ENCODE assay signal across 12 mouse cellular contexts in the genomic region with DNA sequence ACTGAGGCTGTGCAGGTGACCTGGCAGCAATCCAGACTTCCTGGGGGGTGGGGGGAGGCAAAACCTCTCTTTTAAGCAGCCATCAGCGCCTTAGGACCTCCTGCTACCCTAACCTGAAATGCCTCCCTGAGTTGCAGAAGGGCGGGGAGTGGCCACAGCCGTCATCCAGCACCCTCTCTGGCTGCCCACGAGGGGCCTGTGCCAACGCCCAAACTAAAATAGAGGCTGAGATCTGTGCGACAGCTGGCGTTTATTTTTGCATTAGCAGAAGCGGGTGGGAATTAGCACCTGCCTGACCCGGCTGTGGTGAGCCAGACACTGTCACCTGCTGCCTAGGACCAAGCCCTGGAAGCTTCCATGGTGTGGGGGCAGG. TPM values are rescaled to one million over a fixed set of nuclear protein-coding genes. Genes with fewer than 3 reads are reported as not detected.
DNase-seq lines count a peak whose midpoint lies in the region; ATAC-seq and TF ChIP-seq lines count a peak whose summit lies in the region.
"Had no signal": no experiment of that assay in that cellular context is flagged by ENCODE, and none has a peak within 500 bp of the region (broad histone marks: within the 10 kb centered on the region; RNA-seq: fewer than 3 reads in every experiment).

No protein-coding gene starts in this region.

- H3K27ac ChIP-seq in heart, embryonic 16.5 days (ENCODE audit: low read length), result peak overlapping the region; percentile 15; the same call in 1 of the 2 replicates
- H3K27ac ChIP-seq: embryonic facial prominence, embryonic 12.5 days; midbrain, embryonic 12.5 days had no signal

- H3K36me3 ChIP-seq in heart, embryonic 16.5 days (ENCODE audit: control insufficient read depth, insufficient read depth), result 0 out of 2 replicates have a peak, but pooled peaks cover 5% of the 10 kb centered on the region
- no peaks in the 10 kb centered on the region for H3K36me3 ChIP-seq in myocyte (ENCODE audit: control insufficient read depth, insufficient read depth)
- H3K36me3 ChIP-seq: embryonic facial prominence, embryonic 12.5 days had no signal

- H3K9me3 ChIP-seq in heart, embryonic 16.5 days (replicated peaks; ENCODE audit: control insufficient read depth, low read length), result no peaks in the 10 kb centered on the region
- H3K9me3 ChIP-seq: embryonic facial prominence, embryonic 12.5 days; midbrain, embryonic 12.5 days had no signal

- H3K4me1 ChIP-seq in heart, embryonic 16.5 days (ENCODE audit: control insufficient read depth, insufficient read depth, low read length), result peaks cover 22% of the 10 kb centered on the region

- no peaks in the 10 kb centered on the region for H3K79me2 ChIP-seq in myocyte (ENCODE audit: control insufficient read depth, insufficient read depth)

- DNase-seq in heart, adult 11 months, result peak; percentile 97
- no peak for DNase-seq in heart, postnatal 25 days (ENCODE audit: low spot score)
- DNase-seq in MN1 (ENCODE audit: low spot score), result no peak
- no peak for DNase-seq in adrenal gland, adult 18-20 months (ENCODE audit: low spot score in 2 of 2)
- DNase-seq in natural killer cell, adult 2 months (ENCODE audit: low spot score in 2 of 2), result no peak
- DNase-seq: kidney, adult 8-10 months had no signal

- H3K4me3 ChIP-seq in heart, embryonic 16.5 days (ENCODE audit: low read length), result no peak overlapping the region
- no peak overlapping the region for H3K4me3 ChIP-seq in myocyte
- H3K4me3 ChIP-seq: embryonic facial prominence, embryonic 12.5 days; midbrain, embryonic 12.5 days had no signal

- H3K27me3 ChIP-seq in heart, embryonic 16.5 days (ENCODE audit: control insufficient read depth, insufficient read depth, low read length), result no peaks in the 10 kb centered on the region
- peaks cover 23% of the 10 kb centered on the region for H3K27me3 ChIP-seq in myocyte (ENCODE audit: control insufficient read depth, insufficient read depth, insufficient read length)
- H3K27me3 ChIP-seq: embryonic facial prominence, embryonic 12.5 days had no signal

- intact Hi-C loops in heart, postnatal 25 days (cut with DNase I), result no loop called here

- 40% methylated on average over 9 of the region's 9 CpGs for WGBS in heart, embryonic 16.5 days

- no peak for TF ChIP-seq POLR2A in myocyte (IDR thresholded peaks at IDR 0.05; ENCODE audit: insufficient read length, low read depth)

- no peak overlapping the region for H3K4me2 ChIP-seq in heart, embryonic 16.5 days (ENCODE audit: low read depth, low read length)
- peak overlapping the region; percentile 45 for H3K4me2 ChIP-seq in myocyte (ENCODE audit: low read depth)
- H3K4me2 ChIP-seq: embryonic facial prominence, embryonic 12.5 days; midbrain, embryonic 12.5 days had no signal

- H3ac ChIP-seq in myocyte (ENCODE audit: control insufficient read depth, insufficient read length), result no peak overlapping the region

- 0 out of 2 replicates have a peak, but pooled peaks have one; percentile 1 for ATAC-seq in erythroblast, adult 5-6 weeks (replicated peaks; ENCODE audit: low FRiP score, poor library complexity, severe bottlenecking)
- ATAC-seq in heart, embryonic 16.5 days (replicated peaks; ENCODE audit: extremely low read depth, insufficient read depth, low FRiP score), result peak; percentile 66

- H3K9ac ChIP-seq in heart, embryonic 16.5 days (ENCODE audit: low read length), result no peak overlapping the region
- H3K9ac ChIP-seq: embryonic facial prominence, embryonic 12.5 days; midbrain, embryonic 12.5 days had no signal

TF ChIP-seq in myocyte, 11 proteins besides CTCF, POLR2A, EP300 and RAD21:
- TF ChIP-seq E2F4 (IDR thresholded peaks at IDR 0.05; ENCODE audit: insufficient read depth) (no peak), USF1 (IDR thresholded peaks at IDR 0.05; ENCODE audit: low read depth) (no peak), MAX (IDR thresholded peaks at IDR 0.05; ENCODE audit: low read depth) (no peak), SRF (IDR thresholded peaks at IDR 0.05; ENCODE audit: control insufficient read depth, insufficient read length, low read depth) (no peak), TCF12 (IDR thresholded peaks at IDR 0.05; ENCODE audit: insufficient read depth, poor library complexity, severe bottlenecking) (peak; percentile 99), TCF3 (IDR thresholded peaks at IDR 0.05; ENCODE audit: insufficient read length, low read depth) (peak; percentile 97), REST (IDR thresholded peaks at IDR 0.05; ENCODE audit: insufficient read depth, insufficient read length) (no peak), MYOD1 (IDR thresholded peaks at IDR 0.05; ENCODE audit: control insufficient read depth in 1 of 3, insufficient read length in 2 of 3, low read depth in 2 of 3) (peak; percentile 92 to 97 (median 96)), MYOG (IDR thresholded peaks at IDR 0.05; ENCODE audit: control insufficient read depth in 1 of 3, insufficient read depth in 1 of 3, insufficient read length in 2 of 3, low read depth in 2 of 3) (peak; percentile 96 to 99 (median 97)), POLR2AphosphoS2 (IDR thresholded peaks at IDR 0.05; ENCODE audit: insufficient read length, low read depth) (peak; percentile 47), CEBPB (IDR thresholded peaks at IDR 0.05; ENCODE audit: insufficient read depth, poor library complexity, severe bottlenecking) (no peak)

RNA-seq across cellular contexts. Expression of a gene that starts 14.2 kb away (rescaled TPM):
- not detected for total RNA-seq in heart, postnatal 25 days (2021)
- not detected in 2 replicates for total RNA-seq in erythroblast, adult 5-6 weeks (2015; ENCODE audit: low replicate concordance)
- not detected in 2 replicates for total RNA-seq in erythroblast, adult 5-6 weeks (2017; ENCODE audit: low replicate concordance)
- polyA plus RNA-seq in heart, embryonic 16.5 days (2015; fragmentation: Nextera tagmentation; extraction: Ambion mirVana), result not detected in 2 replicates
- polyA plus RNA-seq in myocyte (2012; fragmentation: generic; extraction: Trizol), result 0.55 TPM
- total RNA-seq in adrenal gland, adult 18-20 months (2021), result not detected
- total RNA-seq: granulocyte monocyte progenitor cell, adult 5-6 weeks had no signal
- polyA plus RNA-seq: embryonic facial prominence, embryonic 12.5 days; midbrain, embryonic 12.5 days had no signal

RNA-seq across cellular contexts. Expression of a gene that starts 25.3 kb away (rescaled TPM):
- total RNA-seq in heart, postnatal 25 days (2021), result 10 to 100 TPM; 58.4 to 62.8 TPM
- total RNA-seq in erythroblast, adult 5-6 weeks (2015; ENCODE audit: low replicate concordance), result 17.7 and 26.8 TPM in 2 replicates
- 9.1 and 10.2 TPM in 2 replicates for total RNA-seq in erythroblast, adult 5-6 weeks (2017; ENCODE audit: low replicate concordance)
- 58.2 and 60.1 TPM in 2 replicates for polyA plus RNA-seq in heart, embryonic 16.5 days (2015; fragmentation: Nextera tagmentation; extraction: Ambion mirVana)
- 95.7 TPM for polyA plus RNA-seq in myocyte (2012; fragmentation: generic; extraction: Trizol)
- 10 to 100 TPM; 63.1 to 64.5 TPM for total RNA-seq in adrenal gland, adult 18-20 months (2021)

RNA-seq across cellular contexts. Expression of a gene that starts 25.5 kb away (rescaled TPM):
- 1 to 10 TPM; 2.9 to 3.4 TPM for total RNA-seq in heart, postnatal 25 days (2021)
- total RNA-seq in erythroblast, adult 5-6 weeks (2015; ENCODE audit: low replicate concordance), result 8.6 and 23.2 TPM in 2 replicates
- 8.6 and 15.5 TPM in 2 replicates for total RNA-seq in erythroblast, adult 5-6 weeks (2017; ENCODE audit: low replicate concordance)
- 10.0 and 10.4 TPM in 2 replicates for polyA plus RNA-seq in heart, embryonic 16.5 days (2015; fragmentation: Nextera tagmentation; extraction: Ambion mirVana)
- 17.6 TPM for polyA plus RNA-seq in myocyte (2012; fragmentation: generic; extraction: Trizol)
- total RNA-seq in adrenal gland, adult 18-20 months (2021), result 1 to 10 TPM; 5.0 to 6.1 TPM
